Mouse (Mus musculus) spleen, adult 18-20 months (tissue): ENCODE measurements around the gene Zmynd12.

Experiments used
- DNase-seq, 2 experiments: peaks; one replicate each; pipeline ENCODE4 v3.0.0; 2022; ENCODE audit warnings: mixed read lengths in 2 of 2

Gene Zmynd12

DNA sequence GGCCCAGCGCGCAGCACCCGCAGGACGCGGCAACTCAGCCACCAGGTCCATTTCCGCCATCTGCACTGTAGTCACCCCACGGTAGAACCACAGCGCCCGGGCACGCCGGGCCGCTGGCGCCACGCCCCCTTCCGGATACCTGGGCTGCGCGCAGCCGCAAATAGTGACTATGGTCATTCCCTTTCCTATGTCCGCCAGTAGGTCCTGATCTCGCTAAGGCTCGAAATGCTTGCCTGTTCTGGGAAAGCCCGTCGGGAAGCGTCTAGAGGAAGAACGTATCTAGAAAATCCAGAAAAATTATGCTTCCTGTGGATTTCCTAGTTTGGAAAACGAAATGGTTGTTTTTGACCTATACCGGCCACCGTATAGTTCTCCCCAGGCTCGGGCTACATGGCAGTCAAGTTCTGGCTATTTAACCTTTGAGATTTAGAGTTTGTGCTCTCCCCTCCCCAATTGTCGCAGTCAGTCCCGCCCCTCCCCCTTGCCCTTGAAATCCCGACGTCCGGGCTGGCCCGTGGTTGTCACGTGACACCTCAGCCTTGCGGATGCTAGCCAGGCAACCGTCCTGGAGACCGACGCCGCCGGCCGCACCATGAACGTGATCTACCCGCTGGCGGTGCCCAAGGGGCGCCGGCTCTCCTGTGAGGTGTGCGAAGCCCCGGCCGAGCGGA lies at the start of gene Zmynd12, which contains the start of gene Ppcs:
Gene Zmynd12, plus strand, starts transcription at position 521 of the 671 bp plus-strand sequence.
Gene Ppcs, minus strand, starts transcription at position 127 of the 671 bp plus-strand sequence.
- DNase-seq = peak; percentile 86 to 91

DNA sequence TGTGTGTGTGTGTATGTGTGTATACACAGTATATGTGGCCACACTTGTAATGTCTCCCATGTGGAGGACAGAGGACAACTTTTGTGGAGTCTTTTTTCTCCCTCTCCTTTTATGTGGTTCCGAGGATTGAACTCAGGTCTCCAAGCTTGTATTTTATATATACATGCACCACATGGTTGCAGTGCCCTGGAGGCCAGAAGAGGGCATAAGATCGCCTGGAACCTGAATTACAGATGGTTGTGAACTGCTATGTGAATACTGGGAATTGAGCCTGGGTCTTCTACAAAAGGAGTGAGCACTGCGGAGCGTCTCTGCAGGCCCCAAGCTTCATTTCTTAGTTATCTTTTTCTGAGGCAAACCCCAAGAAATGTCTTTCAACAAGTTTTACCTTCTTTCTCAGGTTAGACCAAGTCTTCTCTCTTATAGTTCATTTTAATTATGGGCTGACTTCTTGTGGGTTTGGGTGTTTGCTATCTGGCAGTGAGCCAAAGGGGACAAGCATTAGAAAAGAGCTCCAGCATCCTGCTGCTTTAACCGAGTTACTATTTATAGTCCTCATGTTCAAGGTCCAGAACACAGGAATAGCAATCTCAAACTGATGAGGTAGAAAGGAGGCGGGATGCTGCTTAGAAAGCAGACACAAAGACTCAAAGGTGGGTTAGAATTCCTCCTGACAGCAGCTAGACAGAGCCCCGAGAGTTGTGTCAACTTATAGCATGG lies 41.0 kb upstream of the Zmynd12 start:
- no peak for DNase-seq

GRCm38 (mm10) chr4:119389184-119389583 lies 33.4 kb upstream of the Zmynd12 start:
- DNase-seq = no peak

DNA sequence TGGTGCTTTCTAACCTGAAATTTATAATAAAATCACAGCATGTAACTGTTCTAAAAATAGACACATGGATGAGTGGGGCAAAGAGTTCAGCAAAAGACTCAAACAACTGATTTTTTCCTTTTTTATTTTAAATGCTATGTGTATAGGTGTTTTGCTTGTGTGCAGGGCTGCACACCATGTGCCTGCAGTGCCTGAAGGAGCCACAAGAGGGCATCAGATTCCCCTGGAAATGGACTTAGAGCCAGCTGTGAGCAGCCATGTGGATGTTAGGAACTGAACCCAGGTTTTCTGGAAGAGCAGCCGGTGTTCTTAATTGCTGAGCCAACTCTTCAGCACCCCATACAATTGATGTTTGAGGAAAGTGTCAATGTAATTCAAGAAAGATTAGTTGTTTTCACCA lies 32.2 kb upstream of the Zmynd12 start:
- peak in 1 of 2 experiments; percentile 2 for DNase-seq

GRCm38 (mm10) chr4:119398751-119399150 lies 23.9 kb upstream of the Zmynd12 start:
- DNase-seq = no peak

DNA sequence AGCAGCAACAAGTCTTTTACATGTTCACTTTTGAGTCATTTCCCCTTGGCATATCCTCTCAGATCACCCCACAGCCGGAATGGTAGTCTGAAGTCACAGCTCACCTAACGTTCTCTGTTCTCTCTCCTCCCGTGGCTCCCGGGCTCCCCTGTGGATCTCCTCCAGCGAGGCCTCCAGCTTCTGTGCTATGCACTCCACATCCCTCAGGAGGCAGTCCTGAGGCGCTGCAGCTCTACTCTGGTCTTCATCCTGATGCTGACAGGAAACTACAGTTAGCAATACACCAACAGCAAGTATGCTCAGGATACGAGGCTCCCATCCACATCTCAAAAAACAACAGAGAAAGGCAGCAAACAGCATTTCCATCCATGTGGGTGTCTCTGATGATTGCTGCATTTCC lies 21.7 kb upstream of the Zmynd12 start:
- DNase-seq = no peak

DNA sequence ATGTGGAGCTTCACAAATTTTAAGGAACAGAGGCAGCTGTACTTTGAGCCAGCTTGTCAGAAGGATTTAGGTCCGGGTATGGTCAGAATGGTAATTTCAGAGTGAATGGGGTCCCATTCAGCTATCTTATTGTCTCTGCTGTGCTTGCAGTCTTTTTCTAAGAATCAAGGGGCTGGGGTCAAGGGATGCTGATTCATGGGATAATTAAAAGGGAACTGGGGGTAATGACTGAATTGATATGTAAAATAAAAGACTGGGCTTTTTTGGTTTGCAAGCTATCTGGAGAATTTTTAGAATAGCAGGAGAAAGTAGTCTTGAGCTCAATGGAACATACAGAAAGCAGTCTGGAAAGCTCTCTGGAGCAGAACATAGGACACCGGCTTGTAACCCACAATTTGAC lies 19.2 kb upstream of the Zmynd12 start:
- DNase-seq = no peak

- no peak for DNase-seq
These were observed 10.6 kb upstream of the Zmynd12 start for GRCm38 (mm10) chr4:119411877-119412650.

DNA sequence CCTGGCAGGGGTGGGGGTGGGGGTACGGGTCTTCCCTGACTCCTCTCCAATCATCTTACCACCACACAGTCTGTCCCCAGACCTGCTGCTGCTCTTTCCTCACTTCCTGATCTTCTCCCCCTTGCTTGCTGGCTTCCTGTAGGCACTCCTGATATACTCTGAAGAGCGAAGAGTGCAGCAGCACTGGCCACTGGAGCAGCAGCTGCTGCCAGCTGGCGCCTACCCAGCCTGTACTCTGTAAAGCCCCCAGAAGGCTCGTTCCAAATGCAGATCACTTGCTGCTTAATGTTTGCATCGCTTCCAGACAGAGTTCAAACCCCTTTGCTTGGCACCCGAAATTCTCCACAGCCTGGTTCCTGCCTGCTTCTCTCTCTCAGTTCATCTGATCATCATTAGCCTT lies 9.8 kb upstream of the Zmynd12 start:
- DNase-seq = no peak

- DNase-seq = peak; percentile 76
These were observed 7.4 kb upstream of the Zmynd12 start, which contains the start of gene Ccdc30 for GRCm38 (mm10) chr4:119415072-119415753. Gene Ccdc30 (minus strand): TSS chr4:119415521.

- no peak for DNase-seq
These were observed 5.3 kb upstream of the Zmynd12 start for GRCm38 (mm10) chr4:119417270-119417669.

DNA sequence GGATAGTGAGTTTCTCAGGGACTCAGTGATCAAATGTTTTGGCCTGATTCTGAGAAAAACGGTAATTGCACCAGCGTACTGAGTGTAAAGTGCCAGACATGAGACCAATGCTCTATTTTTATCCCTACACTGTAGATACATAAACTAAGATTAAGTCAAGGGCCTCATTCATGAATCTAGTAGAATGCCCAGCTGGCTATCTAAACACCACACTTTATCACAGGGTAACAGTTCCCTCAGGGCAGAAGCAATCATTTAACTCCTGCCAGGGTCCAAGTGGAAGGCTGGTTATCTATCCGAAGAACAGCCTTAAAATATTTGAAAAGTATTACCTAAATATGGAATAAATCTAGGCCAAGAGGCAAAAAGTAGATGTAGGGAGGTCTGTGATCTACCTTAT lies 4.7 kb upstream of the Zmynd12 start:
- no peak for DNase-seq

DNA sequence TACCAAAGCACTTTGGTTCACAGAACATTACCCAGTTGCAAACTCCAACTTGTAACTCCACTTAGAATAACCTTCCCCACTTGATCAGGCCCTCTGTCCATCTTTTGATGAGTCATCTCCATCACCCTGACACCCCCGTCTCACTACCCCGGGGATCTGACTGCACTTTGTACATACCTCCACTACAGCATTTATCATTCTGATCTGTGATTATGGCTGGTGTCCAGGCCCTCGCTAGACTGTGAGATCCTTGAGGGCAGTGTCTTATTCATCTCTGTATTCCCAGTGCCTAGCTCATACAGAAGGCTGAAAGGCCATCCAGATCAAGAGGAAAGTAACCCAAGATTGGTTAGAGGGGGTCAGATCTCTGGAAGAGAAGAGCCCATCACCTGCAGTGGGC lies 1.4 kb upstream of the Zmynd12 start:
- no peak for DNase-seq

DNA sequence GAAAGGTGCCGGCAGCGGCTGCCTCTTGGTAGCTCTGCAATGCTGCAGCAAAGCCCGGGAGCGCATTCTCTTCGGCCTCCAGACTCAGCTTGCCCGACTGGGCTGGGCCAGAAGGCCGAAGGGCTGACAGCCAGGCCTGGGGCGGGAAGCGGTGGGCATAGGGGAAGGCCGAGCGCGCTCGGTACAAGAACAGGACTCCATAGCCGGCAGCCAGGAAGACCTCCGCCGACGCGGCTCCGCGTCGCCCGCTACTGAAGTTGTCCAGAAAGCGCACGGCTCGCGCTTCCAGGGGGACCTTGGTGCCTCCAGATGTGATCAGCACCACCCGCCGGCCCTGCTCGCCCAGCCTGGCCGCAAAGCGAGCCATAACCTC lies 707 bp upstream of the Zmynd12 start:
- no peak for DNase-seq

GRCm38 (mm10) chr4:119425077-119425476 lies 2.5 kb downstream of the Zmynd12 start:
- DNase-seq = no peak

DNA sequence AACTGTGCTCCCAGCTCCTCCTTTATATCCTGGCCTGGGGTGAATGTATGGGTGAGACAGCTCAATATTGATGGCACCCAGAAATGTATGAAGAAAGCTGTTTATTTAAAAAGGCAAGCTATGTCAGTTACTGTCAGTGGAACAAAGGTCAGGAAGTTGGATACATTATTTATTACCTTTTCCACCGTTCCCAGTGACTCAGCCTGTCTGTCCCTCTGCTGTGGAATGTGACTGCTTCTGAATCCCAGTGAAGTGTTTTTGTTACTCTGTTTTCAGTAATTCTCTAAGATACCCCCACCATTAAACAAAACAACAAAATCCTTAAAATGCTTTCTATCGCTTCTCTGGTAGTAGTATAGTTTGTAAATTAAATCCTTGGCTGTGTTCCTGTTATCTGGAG lies 3.0 kb downstream of the Zmynd12 start:
- DNase-seq = no peak

GRCm38 (mm10) chr4:119427680-119428079 lies 5.1 kb downstream of the Zmynd12 start:
- DNase-seq = no peak

GRCm38 (mm10) chr4:119430678-119431077 lies 8.1 kb downstream of the Zmynd12 start:
- DNase-seq = peak in 1 of 2 experiments; percentile 56

GRCm38 (mm10) chr4:119437936-119438335 lies 15.3 kb downstream of the Zmynd12 start:
- DNase-seq = no peak

DNA sequence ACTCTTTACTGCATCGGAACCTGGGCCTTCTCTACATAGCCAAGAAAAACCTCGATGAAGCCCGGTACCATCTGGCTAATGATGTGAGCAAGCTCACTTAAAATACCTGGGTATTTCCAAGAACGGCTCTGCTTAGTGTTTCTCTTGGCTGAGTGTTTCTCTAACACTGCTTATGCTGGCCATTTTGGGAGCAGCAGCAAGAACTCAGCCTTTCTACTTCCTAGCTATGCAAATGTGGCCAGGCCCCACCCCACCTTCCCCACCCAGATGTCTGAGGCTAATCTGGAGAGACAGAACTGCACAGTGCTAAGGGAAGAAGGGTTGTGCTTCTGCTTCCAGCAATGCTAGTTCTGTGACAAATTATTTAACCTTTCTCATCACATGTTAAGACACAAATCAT lies 19.2 kb downstream of the Zmynd12 start:
- DNase-seq = no peak

- DNase-seq = no peak
These were observed 19.9 kb downstream of the Zmynd12 start for GRCm38 (mm10) chr4:119442539-119442938.

GRCm38 (mm10) chr4:119447261-119447660 lies 24.6 kb downstream of the Zmynd12 start:
- no peak for DNase-seq

GRCm38 (mm10) chr4:119447786-119448185 lies 25.2 kb downstream of the Zmynd12 start:
- DNase-seq = no peak
